Mouse (Mus musculus): Measurements from ENCODE around the gene Ttc3.

The Ttc3 gene

DNA sequence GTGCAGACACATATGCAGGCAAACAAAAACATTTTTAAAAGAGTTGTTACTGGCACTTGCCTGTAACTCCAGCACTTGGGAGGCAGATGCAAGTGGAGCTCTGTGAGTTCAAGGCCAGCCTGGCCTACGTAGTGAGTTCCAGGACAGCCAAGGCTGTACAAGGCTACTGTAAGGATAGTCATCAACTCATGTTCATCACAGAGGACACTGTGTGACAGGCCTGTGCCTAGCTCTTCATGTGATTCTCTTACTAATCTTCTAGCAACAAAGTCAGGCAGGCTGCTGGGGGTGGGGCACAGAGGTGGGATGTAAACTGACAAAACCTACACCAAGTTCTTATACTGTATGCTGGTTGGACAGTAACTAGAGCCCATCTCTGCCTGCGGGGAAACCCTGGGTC lies 136.7 kb downstream of the Ttc3 start:
- no peak for DNase-seq (ENCODE audit: low spot score)

DNA sequence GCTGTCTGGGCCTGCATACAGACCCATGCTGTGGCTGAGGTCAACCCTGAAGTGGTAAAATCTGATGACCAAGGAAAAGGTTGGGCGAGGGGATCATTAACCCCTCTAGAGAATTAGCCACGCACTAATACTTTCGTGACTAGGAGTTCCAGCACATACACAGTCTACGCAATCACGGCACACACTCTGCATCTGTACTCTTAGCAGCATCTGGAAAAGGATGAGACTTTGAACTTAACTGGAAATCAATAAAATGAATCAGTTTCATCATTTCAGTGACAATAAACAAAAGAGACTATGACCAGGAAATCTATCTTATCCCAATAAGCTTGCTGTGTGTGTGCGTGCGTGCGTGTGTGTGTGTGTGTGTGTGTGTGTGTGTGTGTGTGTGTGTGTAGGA lies 138.4 kb downstream of the Ttc3 start:
- no peak for DNase-seq (ENCODE audit: low spot score)

DNA sequence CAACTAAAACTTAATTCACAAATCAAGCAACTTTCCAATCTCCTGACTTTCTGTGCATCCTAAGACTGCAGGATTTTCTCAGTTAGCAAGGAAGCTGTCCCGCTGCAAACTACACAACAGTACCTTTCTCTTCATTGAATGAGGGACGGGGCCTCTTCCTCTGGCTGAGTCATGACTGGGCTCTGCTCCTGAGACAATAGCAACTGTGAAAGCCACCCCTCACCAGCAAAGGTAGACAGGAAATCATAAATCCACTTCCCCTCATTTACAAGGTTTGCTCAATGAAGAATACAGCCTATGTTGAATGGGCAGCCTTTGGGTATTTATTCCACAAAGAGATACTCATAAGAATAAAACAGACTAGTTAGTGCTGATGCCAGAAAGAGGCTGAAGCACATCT lies 139.6 kb downstream of the Ttc3 start:
- no peak for DNase-seq (ENCODE audit: low spot score)

DNA sequence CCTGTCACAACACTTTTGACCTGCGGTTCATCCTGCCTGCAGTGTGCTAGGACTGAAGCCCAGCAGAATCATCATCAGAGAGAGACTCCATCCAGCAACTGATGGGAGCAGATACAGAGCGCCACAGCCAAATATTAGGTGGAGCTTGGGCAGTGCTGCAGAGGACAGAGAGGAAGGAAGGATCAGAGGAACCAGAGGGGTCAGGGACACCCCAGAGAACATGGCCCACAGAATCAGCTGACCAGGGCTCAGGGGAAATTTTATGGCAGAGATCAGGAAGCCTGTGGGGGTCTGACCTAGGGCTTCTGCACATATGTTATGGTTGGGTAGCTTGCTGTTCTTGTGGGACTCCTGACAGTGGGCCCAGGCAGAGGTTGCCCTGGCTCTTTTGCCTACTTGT lies 147.2 kb downstream of the Ttc3 start:
- DNase-seq (ENCODE audit: low spot score) = no peak
